Mouse (Mus musculus) kidney, adult 2 months (tissue): Measurements from ENCODE around the gene Git2.

Experiments
- CTCF ChIP-seq: fragments of 200-500 bp; conservative IDR thresholded peaks from 2 replicates; pipeline ENCODE4 v1.5.1; 2011; ENCODE audit warnings: low read depth, mild to moderate bottlenecking, control low read depth, low read length, moderate library complexity, mixed read lengths; ENCODE audit not compliant: insufficient read depth, insufficient read length
- POLR2A ChIP-seq: fragments of 200-500 bp; IDR thresholded peaks from one replicate; pipeline ENCODE4 v1.6.1; 2011; ENCODE audit warnings: low read depth, low read length, control low read depth

DNA sequence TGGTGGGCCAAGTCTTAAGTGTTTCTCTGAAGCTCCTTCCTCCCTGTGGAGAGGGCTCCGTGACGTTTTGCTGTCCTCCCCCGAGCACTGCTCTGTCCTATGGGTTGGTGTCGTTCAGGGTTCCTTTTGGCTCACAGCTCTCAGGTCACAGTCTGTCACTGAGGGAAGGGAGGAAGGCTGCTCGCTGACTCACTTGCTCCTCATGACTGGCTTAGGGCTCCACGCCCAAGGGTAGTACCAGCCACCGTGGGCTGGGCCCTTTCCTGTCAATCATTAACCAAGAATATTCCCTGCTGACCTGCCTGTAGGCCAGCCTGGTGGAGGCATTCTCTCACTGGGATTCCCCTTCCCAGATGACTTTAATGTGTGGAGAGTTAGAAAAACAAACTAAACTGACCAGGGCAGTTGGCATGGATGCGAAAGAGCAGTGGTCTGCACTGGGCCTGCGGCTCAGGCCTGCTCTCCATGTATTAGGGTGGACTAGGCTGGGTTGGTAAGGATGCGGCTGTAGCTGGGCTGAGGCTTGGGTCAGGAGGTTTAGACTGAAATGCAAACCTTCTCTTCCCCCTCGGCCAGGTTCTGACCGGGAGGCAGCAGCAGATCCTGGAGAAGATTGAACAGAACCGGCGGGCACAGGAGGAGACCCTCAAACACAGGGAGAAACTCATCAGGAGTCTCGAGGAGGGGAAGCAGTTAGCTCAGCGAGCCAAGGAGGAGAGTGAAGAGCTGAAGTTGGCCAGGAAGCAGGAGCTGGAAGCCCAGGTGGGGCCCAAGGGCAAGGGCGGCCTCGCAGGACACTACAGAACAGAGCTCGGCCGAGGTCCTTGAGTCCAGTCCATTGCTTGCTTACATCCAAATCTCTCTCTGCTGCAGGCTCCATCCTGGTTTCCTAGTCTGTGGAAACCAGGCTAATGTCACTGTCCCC lies 56.1 kb downstream of the Git2 start:
- TF ChIP-seq CTCF (no peak), POLR2A (no peak)
